Mouse (Mus musculus) G1E (cell line): ENCODE measurements around the gene Cfap299.

Experiments
- CTCF ChIP-seq: IDR thresholded peaks from 2 replicates; pipeline ENCODE4 v1.5.1; 2012; ENCODE audit warnings: low read depth, low read length, inconsistent platforms, mixed read lengths
- GATA1 ChIP-seq: IDR thresholded peaks from 2 replicates; pipeline ENCODE4 v1.6.1; 2012; ENCODE audit warnings: borderline replicate concordance, low read length, inconsistent platforms, mixed read lengths
- GATA2 ChIP-seq: IDR thresholded peaks from 2 replicates; pipeline ENCODE4 v1.6.1; 2012; ENCODE audit warnings: low read depth, low read length, inconsistent platforms, borderline replicate concordance
- POLR2AphosphoS5 ChIP-seq: IDR thresholded peaks from 2 replicates; pipeline ENCODE4 v1.6.1; 2012; ENCODE audit warnings: low read depth, low read length, inconsistent platforms; ENCODE audit not compliant: insufficient replicate concordance
- TAL1 ChIP-seq: conservative IDR thresholded peaks from 2 replicates; pipeline ENCODE4 v1.6.1; 2012; ENCODE audit warnings: low read depth, low read length, inconsistent platforms, mixed read lengths

DNA sequence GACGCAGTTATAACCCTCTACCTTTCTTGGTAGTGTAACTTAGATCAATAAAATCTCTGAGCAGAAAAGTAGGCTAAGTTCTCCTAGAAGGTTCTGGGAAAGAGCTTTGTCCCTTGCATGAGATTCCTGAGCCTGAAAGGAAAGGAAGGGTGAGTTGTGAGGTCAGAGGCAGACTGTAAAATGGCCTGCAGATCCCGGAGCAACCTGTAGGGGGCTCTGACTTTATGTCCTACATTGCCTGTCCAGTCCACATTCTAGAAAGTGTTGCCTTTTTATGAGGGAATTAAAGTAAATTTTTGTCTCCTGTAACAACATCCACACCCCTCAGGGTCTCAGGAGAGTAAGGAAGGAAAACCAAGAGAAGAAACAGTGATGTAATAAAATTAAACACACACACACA is 81.0 kb downstream of the Cfap299 start:
- TF ChIP-seq TAL1, result no peak
- no peak for TF ChIP-seq CTCF
- no peak for TF ChIP-seq GATA1
- TF ChIP-seq GATA2, result no peak
- TF ChIP-seq POLR2AphosphoS5, result no peak
